Mouse (Mus musculus) bone marrow macrophage, adult 2 months (primary cell): Measurements from ENCODE around the gene Ssb.

Source experiments
- CTCF ChIP-seq: IDR thresholded peaks from 2 replicates; pipeline ENCODE4 v1.5.1; 2012; ENCODE audit warnings: low read depth, mild to moderate bottlenecking, low read length, moderate library complexity
- POLR2A ChIP-seq: IDR thresholded peaks from 2 replicates; pipeline ENCODE4 v1.6.1; 2012; ENCODE audit warnings: mild to moderate bottlenecking, low read depth, low read length, borderline replicate concordance

GRCm38 (mm10) chr2:69816575-69816974 lies 44.8 kb upstream of the Ssb start:
- TF ChIP-seq POLR2A (no peak), CTCF (no peak)
